Mouse (Mus musculus): ENCODE results near the gene Gm17349.

Gm17349 gene

DNA sequence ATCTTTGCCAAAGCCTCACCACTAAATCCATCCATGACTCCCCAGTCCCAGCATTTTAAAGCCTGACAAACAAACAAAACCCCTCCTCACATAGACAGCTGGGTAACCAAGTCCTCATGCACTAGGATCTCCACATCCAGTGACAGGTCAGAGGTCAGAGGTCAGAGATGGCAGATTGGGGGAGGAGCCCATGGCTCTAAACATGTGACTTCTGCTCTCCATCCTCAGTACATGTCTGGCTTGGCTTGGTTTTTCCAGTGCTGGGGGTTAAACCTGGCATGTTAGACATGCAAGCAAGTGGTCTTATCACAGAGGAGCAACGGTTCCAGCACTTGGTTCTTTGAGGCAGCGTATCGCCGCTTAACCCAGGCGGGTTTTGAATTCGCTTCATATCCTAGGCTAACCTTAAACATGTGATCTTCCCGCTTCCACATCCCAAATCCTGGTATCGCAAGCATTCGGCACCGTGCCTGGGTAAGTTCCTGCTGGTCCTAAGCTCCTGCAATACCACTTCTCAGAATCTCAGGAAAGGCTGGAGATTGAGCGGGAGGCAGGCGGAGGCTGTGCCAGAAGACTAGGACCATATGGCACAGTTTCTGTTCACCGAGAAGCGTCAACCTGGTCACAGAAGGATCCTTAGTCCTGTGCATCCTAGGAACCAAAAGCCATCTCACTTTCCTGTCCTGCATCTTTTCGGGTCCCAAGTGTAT is 44.0 kb downstream of the Gm17349 start:
- no peak for DNase-seq (ENCODE audit: low spot score)

DNA sequence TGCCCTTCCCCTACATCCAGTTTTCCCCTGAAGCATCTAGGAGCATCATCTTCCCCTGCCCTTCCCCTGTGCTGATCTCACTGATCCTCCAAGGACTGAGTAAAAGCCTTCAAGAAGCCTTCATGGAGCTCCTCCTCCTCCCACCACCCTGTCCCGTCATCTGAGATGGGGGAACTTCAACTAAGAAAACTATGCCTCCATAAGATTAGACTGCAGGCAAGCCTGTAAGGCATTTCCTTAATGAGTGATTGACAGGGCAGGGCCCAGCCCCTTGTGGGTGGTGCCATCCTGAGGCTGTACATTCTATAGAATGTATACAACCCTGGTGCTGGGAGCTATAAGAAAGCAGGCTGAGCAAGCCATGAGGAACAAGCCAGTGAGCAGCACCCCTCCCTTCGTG is 46.9 kb downstream of the Gm17349 start:
- no peak for DNase-seq (ENCODE audit: low spot score)

DNA sequence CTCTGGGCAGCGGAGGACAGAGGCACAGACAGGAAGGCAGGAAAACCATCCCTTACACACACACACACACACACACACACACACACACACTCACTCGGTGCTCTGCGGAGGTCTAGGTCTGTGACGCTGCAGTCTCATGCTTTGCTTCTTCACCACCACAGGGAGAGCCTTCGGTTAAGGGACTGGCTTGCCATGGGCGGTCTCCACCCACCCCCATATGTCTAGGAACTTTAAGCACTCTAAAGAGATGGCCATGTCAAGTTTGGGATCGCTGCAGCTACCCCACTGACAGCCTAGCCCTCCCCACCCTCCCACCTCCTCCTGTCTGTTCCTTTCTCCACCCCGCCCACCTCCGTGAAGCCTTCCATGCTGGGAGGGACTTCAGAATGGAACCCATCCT is 49.3 kb downstream of the Gm17349 start:
- DNase-seq (ENCODE audit: low spot score) = no peak

DNA sequence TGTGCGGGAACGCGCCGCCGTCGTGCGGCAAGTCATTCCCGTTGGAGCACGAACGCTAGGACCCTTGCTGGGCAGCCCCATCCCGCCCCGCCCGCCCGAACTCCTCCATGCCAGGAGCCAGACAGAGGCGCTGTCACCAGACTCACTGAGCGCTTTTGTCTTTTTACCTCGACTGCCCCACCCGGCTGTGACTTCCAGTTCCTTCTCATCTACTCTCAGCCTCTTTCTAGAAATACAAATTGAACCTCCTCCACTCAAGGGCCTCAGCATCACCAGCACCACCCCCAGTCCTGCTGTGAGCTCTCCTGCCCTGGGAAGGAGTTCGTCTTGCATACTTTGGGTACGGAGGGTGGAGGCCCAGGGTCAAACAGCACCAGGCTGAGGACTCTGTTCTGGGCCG is 51.4 kb downstream of the Gm17349 start:
- no peak for DNase-seq (ENCODE audit: low spot score)

DNA sequence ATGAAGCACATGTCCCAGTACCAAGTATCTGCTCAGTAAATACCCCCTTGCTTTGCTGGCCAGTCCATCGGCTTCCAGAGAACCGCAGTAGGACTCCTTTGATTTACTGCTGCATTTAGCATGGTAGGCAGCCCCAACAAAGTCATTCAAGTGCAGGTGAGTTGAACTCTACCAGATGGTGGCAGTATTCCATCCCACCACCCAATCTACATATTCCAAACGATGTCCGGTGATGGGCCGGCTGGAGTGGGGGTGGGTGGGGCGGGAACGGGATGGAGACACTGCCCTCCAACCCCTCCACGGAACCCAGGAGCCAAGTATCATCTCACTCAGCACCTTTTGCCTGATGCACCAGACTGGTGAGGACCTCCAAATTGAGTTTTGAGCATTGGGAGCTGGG is 52.0 kb downstream of the Gm17349 start:
- DNase-seq (ENCODE audit: low spot score) = no peak
